9 mouse cellular contexts compared by ENCODE assay signal in genomic region chr12:17366981-17367380, GRCm38 (mm10). TPM values are rescaled to one million over a fixed set of nuclear protein-coding genes. Genes with fewer than 3 reads are reported as not detected.
DNase-seq lines count a peak whose midpoint lies in the region; ATAC-seq and TF ChIP-seq lines count a peak whose summit lies in the region.
"Had no signal": no experiment of that assay in that cellular context is flagged by ENCODE, and none has a peak within 500 bp of the region (broad histone marks: within the 10 kb centered on the region; RNA-seq: fewer than 3 reads in every experiment).

No protein-coding gene starts in this region.

- no peaks in the 10 kb centered on the region for H3K27me3 ChIP-seq in hindbrain, postnatal 0 days (ENCODE audit: insufficient read depth, low read length)

- H3K27ac ChIP-seq in hindbrain, postnatal 0 days, result no peak overlapping the region
- H3K27ac ChIP-seq: macrophage had no signal

- no peaks in the 10 kb centered on the region for H3K9me3 ChIP-seq in hindbrain, postnatal 0 days (ENCODE audit: low read length)

- H3K4me3 ChIP-seq in hindbrain, postnatal 0 days (ENCODE audit: low read length), result no peak overlapping the region

- no peak for TF ChIP-seq POLR2A in brain, embryonic 14.5 days (IDR thresholded peaks at IDR 0.05; ENCODE audit: borderline replicate concordance, extremely low read depth, insufficient read depth, insufficient read length, poor library complexity, severe bottlenecking)

- 0 out of 2 replicates have a peak, but pooled peaks have one; percentile 45 for ATAC-seq in cerebellum, adult (ENCODE audit: insufficient number of reproducible peaks, low FRiP score, low TSS enrichment)
- peak; percentile 93 for ATAC-seq in hindbrain, postnatal 0 days

- DNase-seq in cerebellum, adult 11-12 months, result no peak
- DNase-seq in brain, embryonic 14.5 days (ENCODE audit: low read depth), result peak; percentile 53
- peak; percentile 47 to 67 for DNase-seq in frontal cortex, postnatal 36 days (ENCODE audit: low spot score in 2 of 2)
- DNase-seq in hindbrain, postnatal 0 days (ENCODE audit: low spot score), result peak; percentile 59
- DNase-seq in layer of hippocampus, postnatal 36 days, result peak; percentile 51 to 62
- DNase-seq in lung, postnatal 36 days, result peak; percentile 57
- peak; percentile 67 for DNase-seq in right cerebral cortex, postnatal 14 days

- TF ChIP-seq CTCF in brain, embryonic 14.5 days (IDR thresholded peaks at IDR 0.05; ENCODE audit: borderline replicate concordance, extremely low read depth, insufficient read depth, insufficient read length), result peak; percentile 74
- TF ChIP-seq CTCF in hindbrain, postnatal 0 days (IDR thresholded peaks at IDR 0.05; ENCODE audit: low read depth), result peak; percentile 84

- H3K4me1 ChIP-seq in hindbrain, postnatal 0 days (ENCODE audit: insufficient read depth, low read length), result no peaks in the 10 kb centered on the region

- no peak overlapping the region for H3K4me2 ChIP-seq in hindbrain, postnatal 0 days (ENCODE audit: low read depth, low read length)

- H3K36me3 ChIP-seq in hindbrain, postnatal 0 days (ENCODE audit: insufficient read depth, low read length), result peaks cover 43% of the 10 kb centered on the region

- 62% methylated on average over 5 of the region's 5 CpGs for WGBS in hindbrain, postnatal 0 days

- no peak overlapping the region for H3K9ac ChIP-seq in hindbrain, postnatal 0 days (replicated peaks; ENCODE audit: low read length)

RNA-seq across cellular contexts. Expression of gene Nol10, which starts 18.7 kb away (rescaled TPM):
- 15.0 and 16.3 TPM in 2 replicates for polyA plus RNA-seq in brain, embryonic 14.5 days (2012; rRNA removed)
- total RNA-seq in hindbrain, postnatal 0 days (2014; rRNA removed), result 6.6 and 7.1 TPM in 2 replicates
- 12.0 and 13.4 TPM in 2 replicates for polyA plus RNA-seq in hindbrain, postnatal 0 days (2015; fragmentation: Nextera tagmentation; extraction: Ambion mirVana)
- 10 to 100 TPM; 19.7 to 20.9 TPM for total RNA-seq in layer of hippocampus, postnatal 36 days (2021)

RNA-seq across cellular contexts. Expression of gene Atp6v1c2, which starts 37.8 kb away (rescaled TPM):
- polyA plus RNA-seq in brain, embryonic 14.5 days (2012; rRNA removed), result 0.21 and 0.30 TPM in 2 replicates
- 0.52 TPM in 1 of 2 replicates, not detected in the other for total RNA-seq in hindbrain, postnatal 0 days (2014; rRNA removed)
- polyA plus RNA-seq in hindbrain, postnatal 0 days (2015; fragmentation: Nextera tagmentation; extraction: Ambion mirVana), result 0.86 and 1.1 TPM in 2 replicates
- total RNA-seq in layer of hippocampus, postnatal 36 days (2021), result 1 to 10 TPM; 2.8 to 4.2 TPM
- polyA plus RNA-seq: macrophage had no signal
